Mouse (Mus musculus): ENCODE results near the gene Vnn3. TPM values are rescaled to one million over a fixed set of nuclear protein-coding genes. Genes with fewer than 3 reads are reported as not detected.
A peak's percentile ranks its signal among the peaks of the same experiment; 100 is the strongest.

Gene Vnn3
- polyA plus RNA-seq, 1 experiment: 8.1 TPM

DNA sequence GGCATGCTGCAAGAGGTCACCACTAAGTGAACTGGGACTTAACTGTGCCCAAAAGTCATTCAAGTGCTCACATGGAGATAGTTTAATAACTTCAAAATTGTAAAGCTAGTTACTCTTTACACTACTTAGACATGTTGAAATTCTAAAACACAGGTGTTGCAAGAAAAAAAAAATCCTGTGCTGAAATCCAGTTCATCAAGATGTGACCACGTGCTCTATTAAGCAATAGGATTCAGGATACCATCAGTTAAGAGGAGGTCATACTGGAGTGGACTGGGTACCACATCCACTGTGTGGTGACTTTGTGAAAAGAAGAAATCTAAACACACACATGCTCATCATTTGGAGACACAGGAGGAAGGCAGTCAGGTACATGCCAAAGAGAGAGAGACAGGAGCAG lies 41.7 kb downstream of the Vnn3 start:
- DNase-seq (ENCODE audit: low read depth): peak; percentile 55

DNA sequence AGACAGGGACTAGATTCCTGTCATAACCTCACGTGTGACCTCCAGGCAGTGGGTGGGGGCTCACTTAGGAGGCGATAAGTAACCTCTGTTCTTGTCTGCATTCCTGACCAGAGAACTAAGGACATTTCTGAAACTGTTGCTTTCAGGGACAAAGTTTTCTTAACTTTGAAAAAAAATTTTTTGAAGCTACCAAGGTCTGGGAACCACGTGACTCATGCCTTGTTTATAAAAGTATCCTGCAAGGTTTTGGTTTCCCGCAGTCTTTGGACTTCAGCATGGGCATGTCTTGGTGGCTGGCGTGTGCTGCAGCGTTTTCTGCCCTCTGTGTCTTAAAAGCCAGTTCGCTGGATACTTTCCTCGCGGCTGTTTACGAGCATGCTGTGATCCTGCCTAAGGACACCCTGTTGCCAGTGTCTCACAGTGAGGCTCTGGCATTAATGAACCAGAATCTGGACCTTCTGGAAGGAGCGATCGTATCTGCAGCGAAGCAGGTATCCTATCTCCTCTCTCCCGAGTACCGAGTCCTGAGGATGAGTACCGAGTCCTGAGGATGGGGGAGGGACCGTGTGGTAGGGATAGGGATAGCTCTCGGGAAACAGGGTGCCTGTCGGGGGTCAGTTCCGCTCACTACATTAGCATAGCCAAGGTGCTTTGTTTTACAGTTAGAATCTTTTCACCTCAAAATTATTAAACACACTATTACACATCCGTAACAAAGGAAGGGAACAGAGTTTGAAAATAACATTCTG lies 43.5 kb downstream of the Vnn3 start, which contains the start of gene Vnn1:
Gene Vnn1, plus strand, starts transcription at position 88 of the 749 bp plus-strand sequence.
- no peak for DNase-seq (ENCODE audit: low read depth)

DNA sequence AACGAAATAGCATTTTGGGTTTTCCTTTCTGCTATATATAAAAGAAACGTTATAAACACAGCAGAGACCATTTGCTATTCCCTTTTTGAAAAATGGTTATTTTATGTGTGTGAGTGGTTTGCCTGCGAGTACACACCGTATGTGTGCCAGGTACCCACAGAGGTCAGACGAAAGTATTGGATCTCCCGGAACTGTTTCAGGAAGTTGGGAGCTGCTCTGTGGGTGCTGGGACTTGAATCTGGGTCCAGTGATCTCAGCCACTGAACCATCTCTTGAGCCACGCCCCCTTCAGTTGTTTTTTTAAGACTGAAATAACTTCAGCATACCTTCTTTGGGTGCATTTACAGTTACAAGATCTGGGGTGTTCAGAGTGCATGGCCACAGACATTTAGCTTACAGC lies 44.1 kb downstream of the Vnn3 start:
- DNase-seq (ENCODE audit: low read depth): no peak

DNA sequence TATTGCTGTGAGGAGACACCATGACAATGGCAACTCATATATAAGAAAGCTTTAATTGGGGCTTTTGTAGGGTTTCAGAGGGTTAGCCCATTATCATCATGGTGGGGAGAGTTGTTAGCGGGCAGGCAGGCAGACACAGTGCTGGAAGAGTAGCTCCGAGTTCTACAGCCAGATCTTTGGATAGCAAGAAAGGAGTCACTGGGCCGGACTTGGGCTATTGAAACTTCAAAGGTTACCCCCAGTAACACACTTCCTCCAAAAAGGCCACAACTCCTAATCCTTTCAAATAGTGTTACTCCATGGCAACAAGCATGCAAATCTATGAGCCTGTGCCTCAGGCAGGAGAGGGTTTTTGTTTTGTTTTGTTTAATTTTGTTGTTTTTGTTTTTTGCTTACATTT lies 49.9 kb downstream of the Vnn3 start:
- DNase-seq (ENCODE audit: low read depth): no peak

DNA sequence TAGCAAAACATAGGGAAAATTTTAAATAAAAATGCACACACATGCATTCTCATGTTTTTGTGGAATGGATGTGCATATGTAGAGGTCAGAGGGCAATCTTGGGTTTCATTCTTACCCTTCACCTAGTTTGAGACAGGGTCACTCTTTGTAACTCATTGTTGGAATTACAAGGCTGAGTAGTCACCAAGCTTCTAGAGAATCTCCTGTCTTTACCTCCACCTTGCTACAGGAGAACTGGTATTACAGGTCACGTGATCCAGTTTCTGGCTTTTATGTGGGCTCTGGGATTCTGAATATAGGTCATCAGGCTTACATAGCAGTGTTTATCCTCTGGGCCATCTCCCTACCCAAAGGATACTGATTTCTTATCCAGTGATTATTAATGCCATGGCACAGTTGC lies 54.4 kb downstream of the Vnn3 start:
- DNase-seq (ENCODE audit: low read depth): no peak

Other genes starting within 250 kb of the Vnn3 start
- 1,188 and 1,497 TPM in 2 replicates for gene Rps12, start 64.2 kb upstream of the Vnn3 start, polyA plus RNA-seq (2012; rRNA removed)
- 18.6 and 28.4 TPM in 2 replicates for gene Slc18b1, start 54.5 kb upstream of the Vnn3 start, polyA plus RNA-seq (2012; rRNA removed)
- gene Vnn1, start 43.2 kb downstream of the Vnn3 start, polyA plus RNA-seq (2012; rRNA removed): 2.3 and 2.8 TPM in 2 replicates
- not detected in 2 replicates for gene Taar1, start 68.9 kb downstream of the Vnn3 start, polyA plus RNA-seq (2012; rRNA removed)
- gene Taar2, start 87.1 kb downstream of the Vnn3 start, polyA plus RNA-seq (2012; rRNA removed): not detected in 2 replicates
- not detected in 2 replicates for gene Taar3, start 98.1 kb downstream of the Vnn3 start, polyA plus RNA-seq (2012; rRNA removed)
- 0.14 TPM in 1 of 2 replicates, not detected in the other for gene Taar4, start 109.0 kb downstream of the Vnn3 start, polyA plus RNA-seq (2012; rRNA removed)
- not detected in 2 replicates for gene Taar5, start 119.2 kb downstream of the Vnn3 start, polyA plus RNA-seq (2012; rRNA removed)
- not detected in 2 replicates for gene Taar6, start 134.2 kb downstream of the Vnn3 start, polyA plus RNA-seq (2012; rRNA removed)
- gene Taar7a, start 142.0 kb downstream of the Vnn3 start, polyA plus RNA-seq (2012; rRNA removed): not detected in 2 replicates
- not detected in 2 replicates for gene Taar7b, start 148.5 kb downstream of the Vnn3 start, polyA plus RNA-seq (2012; rRNA removed)
- 0.11 TPM in 1 of 2 replicates, not detected in the other for gene Taar7d, start 175.8 kb downstream of the Vnn3 start, polyA plus RNA-seq (2012; rRNA removed)
- not detected in 2 replicates for gene Taar7e, start 186.2 kb downstream of the Vnn3 start, polyA plus RNA-seq (2012; rRNA removed)
- not detected in 2 replicates for gene Taar7f, start 198.0 kb downstream of the Vnn3 start, polyA plus RNA-seq (2012; rRNA removed)
- gene Taar8a, start 225.0 kb downstream of the Vnn3 start, polyA plus RNA-seq (2012; rRNA removed): not detected in 2 replicates
- not detected in 2 replicates for gene Taar8b, start 240.8 kb downstream of the Vnn3 start, polyA plus RNA-seq (2012; rRNA removed)

Measured in gonadal fat pad, adult 2 months (tissue).